Mouse (Mus musculus) retina, adult 2 months (tissue): ENCODE data around the gene Cks1b.

Experiments
- DNase-seq: peaks from one replicate; pipeline ENCODE4 v3.0.0-alpha.2; 2012; ENCODE audit warnings: low read depth, low spot score

Gene Cks1b

GRCm38 (mm10) chr3:89382033-89382882 is 35.9 kb downstream of the Cks1b start:
- no peak for DNase-seq

- no peak for DNase-seq
Observed at GRCm38 (mm10) chr3:89381233-89381632, 37.0 kb downstream of the Cks1b start.

DNA sequence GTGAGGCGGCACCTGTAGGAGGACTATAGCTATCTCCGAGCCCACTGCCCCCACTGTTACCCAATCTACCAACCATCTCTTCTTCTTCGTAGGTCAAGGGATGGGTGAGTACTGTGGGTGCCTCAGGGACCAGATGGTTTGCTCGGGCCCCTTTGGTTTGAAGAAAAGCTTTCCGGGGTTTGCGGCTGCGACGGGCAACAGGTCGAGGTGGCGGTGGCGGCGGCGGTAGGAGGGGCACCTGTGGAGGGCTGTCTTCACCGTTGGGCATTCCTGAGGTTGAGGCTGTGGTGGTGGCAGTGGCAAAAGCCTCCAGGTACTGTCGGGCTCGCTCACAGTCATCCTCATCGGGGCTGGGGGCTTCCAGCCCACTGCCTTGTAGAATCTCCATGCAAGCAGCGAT is 37.5 kb downstream of the Cks1b start:
- no peak for DNase-seq

DNA sequence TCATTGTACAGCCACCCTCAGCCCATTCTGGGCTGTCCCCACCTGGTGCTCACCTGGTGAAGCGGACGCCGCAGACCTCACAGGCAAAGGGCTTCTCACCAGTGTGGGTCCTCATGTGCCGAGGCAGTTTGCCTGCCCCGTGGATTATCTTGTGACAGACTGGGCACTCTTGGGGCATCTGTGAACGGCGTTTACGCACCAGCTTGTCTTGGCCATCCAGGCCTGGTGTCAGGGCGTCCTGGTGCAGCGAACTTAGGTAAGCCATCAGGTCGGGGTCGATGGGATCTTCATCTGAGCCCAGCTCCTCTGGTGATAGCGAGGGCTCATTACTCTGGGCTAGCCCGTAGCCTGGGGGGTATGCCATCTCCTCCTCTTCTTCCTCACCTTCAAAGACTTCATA is 37.9 kb downstream of the Cks1b start:
- DNase-seq: no peak

GRCm38 (mm10) chr3:89379388-89380131 is 38.6 kb downstream of the Cks1b start:
- DNase-seq: no peak

GRCm38 (mm10) chr3:89378394-89379067 is 39.7 kb downstream of the Cks1b start:
- DNase-seq: no peak

DNA sequence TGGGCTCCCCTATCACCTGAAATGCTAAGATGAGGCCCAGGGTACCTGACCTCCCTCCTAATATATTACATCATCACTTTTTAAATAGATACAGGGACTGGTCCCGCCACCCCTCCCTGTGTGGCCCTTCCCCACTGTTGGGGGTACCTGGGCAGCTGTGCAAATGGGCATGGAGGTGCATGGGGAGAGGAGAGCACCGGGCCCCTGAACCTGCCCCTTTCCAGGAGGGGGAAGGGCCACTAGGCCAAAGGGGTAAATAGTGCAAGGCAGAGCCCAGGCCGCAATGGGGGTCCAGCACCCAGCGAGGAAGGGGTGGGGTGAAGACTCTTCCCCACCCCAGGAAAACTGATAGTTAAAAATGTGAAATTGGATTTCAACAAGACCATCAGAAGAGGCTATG is 40.4 kb downstream of the Cks1b start:
- no peak for DNase-seq

DNA sequence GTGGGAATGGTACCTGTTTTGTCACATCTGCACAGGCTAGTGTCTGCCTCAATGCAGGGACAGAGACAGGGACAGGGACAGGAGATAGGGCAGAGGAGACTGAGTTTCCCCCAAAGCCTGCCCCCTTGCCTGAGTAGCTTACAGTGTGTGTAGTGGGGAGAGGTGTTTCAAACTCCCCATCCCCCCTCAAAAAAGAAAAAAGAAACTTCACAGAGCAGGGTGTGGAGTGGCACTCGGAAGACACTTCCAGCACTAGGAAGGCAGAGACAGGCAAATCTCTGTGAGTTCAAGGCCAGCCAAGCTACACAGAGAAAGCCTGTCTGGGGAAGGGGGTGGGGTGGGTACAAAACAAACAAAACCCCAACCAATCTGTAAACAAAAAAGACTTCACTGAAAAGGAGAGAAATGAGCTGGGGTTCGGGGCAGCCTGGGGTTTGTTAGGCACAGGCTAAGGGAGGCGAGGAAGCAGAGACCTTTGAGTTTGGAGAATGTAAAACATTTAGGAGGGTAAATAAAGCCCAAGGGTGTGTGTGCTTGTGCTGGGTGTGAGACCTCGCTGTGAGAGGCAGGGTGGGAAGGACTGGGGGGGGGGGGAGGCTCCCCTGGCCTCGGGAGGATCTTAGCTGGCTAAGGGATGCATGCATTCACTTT is 44.5 kb downstream of the Cks1b start:
- no peak for DNase-seq

- DNase-seq: no peak
Observed at GRCm38 (mm10) chr3:89367338-89367737, 50.8 kb downstream of the Cks1b start.

- DNase-seq: no peak
Observed at GRCm38 (mm10) chr3:89365486-89366414, 52.4 kb downstream of the Cks1b start.
